14 mouse cellular contexts compared by ENCODE assay signal in the genomic region with DNA sequence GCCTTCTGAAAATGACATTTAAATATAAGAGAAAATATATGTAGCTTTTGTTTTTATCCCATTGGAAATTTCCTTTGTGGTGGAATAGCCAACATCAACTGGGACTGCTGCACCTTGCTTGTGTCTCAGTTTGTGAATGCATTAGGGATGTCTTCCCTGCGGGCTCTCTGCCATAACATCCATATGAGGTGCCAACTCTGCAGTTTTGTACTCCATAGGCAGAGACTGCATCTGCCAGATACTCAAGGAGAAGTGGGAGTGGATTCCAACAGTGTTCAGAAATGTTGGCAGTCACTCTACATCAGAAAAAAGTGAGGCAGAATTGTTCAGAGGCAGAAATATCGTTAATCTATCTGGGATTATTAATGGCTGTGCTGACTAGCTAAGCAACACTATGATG.
DNase-seq lines count a peak whose midpoint lies in the region; ATAC-seq and TF ChIP-seq lines count a peak whose summit lies in the region.
"Had no signal": no experiment of that assay in that cellular context is flagged by ENCODE, and none has a peak within 500 bp of the region (broad histone marks: within the 10 kb centered on the region; RNA-seq: fewer than 3 reads in every experiment).

No protein-coding gene starts in this region.

- H3K27ac ChIP-seq in cerebellum, adult 2 months (ENCODE audit: insufficient read depth, low read length), result no peak overlapping the region
- no peak overlapping the region for H3K27ac ChIP-seq in liver, embryonic 11.5 days (ENCODE audit: low read depth, low read length)
- H3K27ac ChIP-seq in hindbrain, embryonic 14.5 days, result no peak overlapping the region
- H3K27ac ChIP-seq: heart, embryonic 15.5 days; midbrain, embryonic 15.5 days had no signal

- no peak for TF ChIP-seq CTCF in cerebellum, adult 2 months (IDR thresholded peaks at IDR 0.05; ENCODE audit: borderline replicate concordance, insufficient read depth, low read depth, low read length)

- no peak for ATAC-seq in liver, embryonic 11.5 days (replicated peaks; ENCODE audit: low FRiP score)
- ATAC-seq in hindbrain, embryonic 14.5 days (ENCODE audit: low FRiP score), result no peak
- ATAC-seq: midbrain, embryonic 15.5 days had no signal

- H3K4me2 ChIP-seq in liver, embryonic 11.5 days, result no peak overlapping the region
- no peak overlapping the region for H3K4me2 ChIP-seq in hindbrain, embryonic 14.5 days (replicated peaks)
- H3K4me2 ChIP-seq: heart, embryonic 15.5 days; midbrain, embryonic 15.5 days had no signal

- no peaks in the 10 kb centered on the region for H3K36me3 ChIP-seq in liver, embryonic 11.5 days (ENCODE audit: control insufficient read depth, insufficient read depth, low read length)
- H3K36me3 ChIP-seq in hindbrain, embryonic 14.5 days (replicated peaks; ENCODE audit: control insufficient read depth, insufficient read depth), result no peaks in the 10 kb centered on the region
- H3K36me3 ChIP-seq: heart, embryonic 15.5 days; midbrain, embryonic 15.5 days had no signal

- H3K4me3 ChIP-seq in cerebellum, adult 2 months (replicated peaks; ENCODE audit: insufficient read depth, low read depth, low read length), result no peak overlapping the region
- no peak overlapping the region for H3K4me3 ChIP-seq in liver, embryonic 11.5 days (ENCODE audit: low read depth, low read length)
- H3K4me3 ChIP-seq in hindbrain, embryonic 14.5 days (replicated peaks; ENCODE audit: low read length), result no peak overlapping the region
- H3K4me3 ChIP-seq: heart, embryonic 15.5 days; midbrain, embryonic 15.5 days had no signal

- no peak for TF ChIP-seq POLR2A in cerebellum, adult 2 months (IDR thresholded peaks at IDR 0.05; ENCODE audit: borderline replicate concordance, insufficient read depth, low read length)

- no peaks in the 10 kb centered on the region for H3K9me3 ChIP-seq in liver, embryonic 11.5 days (ENCODE audit: control insufficient read depth, low read length)
- no peaks in the 10 kb centered on the region for H3K9me3 ChIP-seq in hindbrain, embryonic 14.5 days (ENCODE audit: control insufficient read depth, low read length)
- H3K9me3 ChIP-seq: heart, embryonic 15.5 days; midbrain, embryonic 15.5 days had no signal

- H3K9ac ChIP-seq in liver, embryonic 11.5 days (ENCODE audit: low read depth, low read length), result no peak overlapping the region
- H3K9ac ChIP-seq in hindbrain, embryonic 14.5 days, result no peak overlapping the region
- H3K9ac ChIP-seq: heart, embryonic 15.5 days; midbrain, embryonic 15.5 days had no signal

- peak; percentile 36 to 69 for DNase-seq in cerebellum, adult 2 months
- peak; percentile 60 to 71 for DNase-seq in cerebellum, postnatal 25 days
- peak; percentile 45 for DNase-seq in layer of hippocampus, adult 9-11 months
- peak; percentile 72 for DNase-seq in right cerebral cortex, adult 18-20 months
- no peak for DNase-seq in liver, embryonic 11.5 days (ENCODE audit: low spot score)
- no peak for DNase-seq in hindbrain, embryonic 14.5 days (ENCODE audit: low spot score)
- no peak for DNase-seq in adrenal gland, postnatal 36 days
- DNase-seq in spleen, postnatal 14 days (ENCODE audit: low spot score in 2 of 2), result no peak
- DNase-seq: adrenal gland, postnatal 14 days; gastrocnemius, postnatal 14 days; kidney, postnatal 14 days; lung, postnatal 36 days had no signal

- no peaks in the 10 kb centered on the region for H3K27me3 ChIP-seq in cerebellum, adult 2 months (ENCODE audit: control insufficient read depth, insufficient read depth, low read length)
- H3K27me3 ChIP-seq in liver, embryonic 11.5 days (replicated peaks; ENCODE audit: control insufficient read depth, insufficient read depth, low read length), result no peaks in the 10 kb centered on the region
- H3K27me3 ChIP-seq in hindbrain, embryonic 14.5 days (ENCODE audit: control insufficient read depth, insufficient read depth, low read length), result no peaks in the 10 kb centered on the region
- H3K27me3 ChIP-seq: heart, embryonic 15.5 days; midbrain, embryonic 15.5 days had no signal

- no peaks in the 10 kb centered on the region; the same call in 1 of the 2 replicates for H3K4me1 ChIP-seq in cerebellum, adult 2 months (ENCODE audit: control insufficient read depth, insufficient read depth, low read length)
- H3K4me1 ChIP-seq in liver, embryonic 11.5 days (replicated peaks; ENCODE audit: control insufficient read depth, insufficient read depth, low read length), result no peaks in the 10 kb centered on the region
- H3K4me1 ChIP-seq in hindbrain, embryonic 14.5 days (replicated peaks; ENCODE audit: control insufficient read depth, insufficient read depth, low read length), result no peaks in the 10 kb centered on the region
- H3K4me1 ChIP-seq: heart, embryonic 15.5 days; midbrain, embryonic 15.5 days had no signal

- 9% methylated on average over 2 of the region's 2 CpGs for WGBS in cerebellum, adult 2 months
- 65% methylated on average over 2 of the region's 2 CpGs for WGBS in liver, embryonic 11.5 days
- WGBS in hindbrain, embryonic 14.5 days, result 77% methylated on average over 2 of the region's 2 CpGs

Comparison
In these comparisons a context has a peak if more than half of its experiments do, and no peak if none do; other contexts are left out.
1. DNase-seq: peak in cerebellum, adult 2 months (2 of 2), cerebellum, postnatal 25 days (2 of 2), layer of hippocampus, adult 9-11 months (single experiment) and right cerebral cortex, adult 18-20 months (single experiment); none in liver, embryonic 11.5 days (single experiment), hindbrain, embryonic 14.5 days (single experiment), adrenal gland, postnatal 36 days (0 of 2) and spleen, postnatal 14 days (0 of 2).